Mouse (Mus musculus): ENCODE results near the gene Tuba1c. TPM values are rescaled to one million over a fixed set of nuclear protein-coding genes. Genes with fewer than 3 reads are reported as not detected.
A peak's percentile ranks its signal among the peaks of the same experiment; 100 is the strongest.

Gene Tuba1c
- total and polyA plus RNA-seq, 2 experiments from 2014 or later = 97.1 to 309 TPM

GRCm38 (mm10) chr15:99010896-99011295, 18.8 kb upstream of the Tuba1c start:
- ATAC-seq (ENCODE audit: insufficient read depth, low read depth) (peak; percentile 66; the same call in 1 of the 2 replicates), DNase-seq (ENCODE audit: low spot score) (peak; percentile 61)
- Histone ChIP-seq H3K9ac (replicated peaks; ENCODE audit: low read depth, low read length) (no peak overlapping the region), H3K4me2 (ENCODE audit: low read depth, low read length) (no peak overlapping the region), H3K27me3 (ENCODE audit: control insufficient read depth, insufficient read depth, low read length) (no peaks in the 10 kb centered on the region), H3K4me1 (ENCODE audit: control insufficient read depth, insufficient read depth) (peaks cover 10% of the 10 kb centered on the region; the same call in 1 of the 2 replicates), H3K4me3 (ENCODE audit: low read depth, low read length) (no peak overlapping the region), H3K27ac (ENCODE audit: low read depth) (peak overlapping the region; percentile 20; the same call in 1 of the 2 replicates), H3K9me3 (replicated peaks; ENCODE audit: control insufficient read depth, low read length) (no peaks in the 10 kb centered on the region), H3K36me3 (replicated peaks; ENCODE audit: control insufficient read depth, insufficient read depth, low read length) (no peaks in the 10 kb centered on the region)
- WGBS = 41% methylated on average over 2 of the region's 2 CpGs
- TF ChIP-seq CTCF (IDR thresholded peaks at IDR 0.05; ENCODE audit: low read depth) (no peak), EP300 (IDR thresholded peaks at IDR 0.05; ENCODE audit: low read depth) (0 out of 2 replicates have a peak, but pooled peaks have one; percentile 23)

DNA sequence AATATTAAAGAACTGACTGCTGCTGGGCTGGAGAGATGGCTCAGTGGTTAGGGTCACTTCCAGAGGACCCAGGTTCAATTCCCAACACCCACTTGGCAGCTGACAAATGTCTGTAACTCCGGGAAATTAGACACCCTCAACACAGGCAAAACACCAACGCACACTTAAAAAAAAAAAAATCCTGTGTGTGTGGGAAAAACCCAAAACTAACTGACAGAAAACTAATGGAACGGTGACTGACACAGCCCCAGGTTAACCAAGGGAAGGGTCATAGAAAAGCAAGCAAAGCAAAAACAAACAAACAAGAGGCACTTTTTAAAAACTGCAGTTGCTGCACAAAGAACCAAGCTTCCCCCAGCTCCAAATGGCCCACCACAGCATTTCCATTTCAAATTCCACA, 17.7 kb upstream of the Tuba1c start:
- TF ChIP-seq CTCF (IDR thresholded peaks at IDR 0.05; ENCODE audit: low read depth) (no peak), EP300 (IDR thresholded peaks at IDR 0.05; ENCODE audit: low read depth) (no peak)
- H3K27me3 ChIP-seq (ENCODE audit: control insufficient read depth, insufficient read depth, low read length) = no peaks in the 10 kb centered on the region
- 80% methylated on average over 3 of the region's 3 CpGs for WGBS

DNA sequence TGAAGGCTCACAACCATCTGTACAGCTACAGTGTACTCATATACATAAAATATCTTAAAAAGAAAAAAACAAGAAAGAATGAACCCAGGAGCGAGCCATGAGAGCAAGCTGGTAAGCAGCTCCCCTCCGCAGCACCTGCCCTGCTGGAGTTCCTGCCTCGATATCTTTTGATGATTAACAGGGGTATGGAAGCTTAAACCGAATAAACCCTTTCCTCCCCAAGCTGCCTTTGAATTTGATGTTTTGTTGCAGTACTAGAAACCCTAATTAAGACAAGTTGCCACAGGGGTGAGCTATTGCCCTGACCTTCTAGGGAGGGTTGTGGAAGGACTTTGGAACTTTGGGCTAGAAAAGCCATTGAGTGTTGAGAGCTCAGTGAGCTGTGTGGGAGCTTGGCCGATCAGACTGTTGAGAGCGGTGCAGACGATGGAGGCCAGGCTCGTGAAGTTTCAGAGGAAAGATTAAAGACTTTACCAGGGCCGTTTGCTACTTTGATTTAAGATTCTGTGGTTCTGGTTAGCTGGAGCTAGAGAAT, 15.1 kb upstream of the Tuba1c start:
- H3K4me2 ChIP-seq (ENCODE audit: low read depth, low read length) = no peak overlapping the region
- no peaks in the 10 kb centered on the region for H3K9me3 ChIP-seq (replicated peaks; ENCODE audit: control insufficient read depth, low read length)
- DNase-seq (ENCODE audit: low spot score) (no peak), ATAC-seq (ENCODE audit: insufficient read depth, low read depth) (no peak)
- H3K4me1 ChIP-seq (ENCODE audit: control insufficient read depth, insufficient read depth) = no peaks in the 10 kb centered on the region
- no peak overlapping the region for H3K9ac ChIP-seq (replicated peaks; ENCODE audit: low read depth, low read length)
- WGBS = 44% methylated on average over 9 of the region's 9 CpGs
- H3K27me3 ChIP-seq (ENCODE audit: control insufficient read depth, insufficient read depth, low read length) = no peaks in the 10 kb centered on the region
- TF ChIP-seq EP300 (IDR thresholded peaks at IDR 0.05; ENCODE audit: low read depth) = no peak
- TF ChIP-seq CTCF (IDR thresholded peaks at IDR 0.05; ENCODE audit: low read depth) = no peak
- H3K36me3 ChIP-seq (replicated peaks; ENCODE audit: control insufficient read depth, insufficient read depth, low read length) = no peaks in the 10 kb centered on the region
- H3K27ac ChIP-seq (ENCODE audit: low read depth) = no peak overlapping the region
- no peak overlapping the region for H3K4me3 ChIP-seq (ENCODE audit: low read depth, low read length)

More for the DNA sequence above, 17.7 kb upstream of the Tuba1c start:
- H3K9me3 ChIP-seq (replicated peaks; ENCODE audit: control insufficient read depth, low read length) = no peaks in the 10 kb centered on the region
- no peak overlapping the region for H3K4me2 ChIP-seq (ENCODE audit: low read depth, low read length)
- H3K4me1 ChIP-seq (ENCODE audit: control insufficient read depth, insufficient read depth) = peaks cover 10% of the 10 kb centered on the region; the same call in 1 of the 2 replicates
- no peak overlapping the region for H3K9ac ChIP-seq (replicated peaks; ENCODE audit: low read depth, low read length)
- H3K27ac ChIP-seq (ENCODE audit: low read depth) = no peak overlapping the region
- ATAC-seq (ENCODE audit: insufficient read depth, low read depth) = no peak
- H3K36me3 ChIP-seq (replicated peaks; ENCODE audit: control insufficient read depth, insufficient read depth, low read length) = no peaks in the 10 kb centered on the region
- H3K4me3 ChIP-seq (ENCODE audit: low read depth, low read length) = no peak overlapping the region
- no peak for DNase-seq (ENCODE audit: low spot score)

DNA sequence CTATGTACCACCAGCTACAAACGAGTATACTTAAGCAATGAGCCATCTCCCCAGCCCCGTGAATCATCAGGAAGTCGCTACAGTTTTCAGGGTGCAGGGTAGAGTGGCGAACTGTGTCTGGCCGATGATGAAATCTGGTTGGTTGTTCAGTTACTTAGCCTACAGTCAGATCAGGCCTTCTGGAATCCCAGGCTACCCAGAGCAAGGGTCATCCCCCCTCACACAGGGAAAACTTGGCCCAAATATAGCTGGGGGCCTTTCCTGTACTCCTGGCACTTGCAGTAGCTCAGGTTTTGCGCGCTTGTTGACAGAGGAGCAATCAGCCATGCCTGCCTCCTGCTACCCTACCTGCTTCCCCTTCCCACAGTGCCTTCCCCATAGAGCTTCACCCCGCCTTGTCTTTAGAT, 12.3 kb upstream of the Tuba1c start:
- WGBS = 75% methylated on average over 8 of the region's 8 CpGs
- no peak overlapping the region for H3K27ac ChIP-seq (ENCODE audit: low read depth)
- no peak overlapping the region for H3K4me2 ChIP-seq (ENCODE audit: low read depth, low read length)
- no peaks in the 10 kb centered on the region for H3K36me3 ChIP-seq (replicated peaks; ENCODE audit: control insufficient read depth, insufficient read depth, low read length)
- no peaks in the 10 kb centered on the region for H3K27me3 ChIP-seq (ENCODE audit: control insufficient read depth, insufficient read depth, low read length)
- H3K4me1 ChIP-seq (ENCODE audit: control insufficient read depth, insufficient read depth) = no peaks in the 10 kb centered on the region
- H3K9ac ChIP-seq (replicated peaks; ENCODE audit: low read depth, low read length) = no peak overlapping the region
- no peak for TF ChIP-seq CTCF (IDR thresholded peaks at IDR 0.05; ENCODE audit: low read depth)
- TF ChIP-seq EP300 (IDR thresholded peaks at IDR 0.05; ENCODE audit: low read depth) = no peak
- no peaks in the 10 kb centered on the region for H3K9me3 ChIP-seq (replicated peaks; ENCODE audit: control insufficient read depth, low read length)
- H3K4me3 ChIP-seq (ENCODE audit: low read depth, low read length) = no peak overlapping the region
- DNase-seq (ENCODE audit: low spot score) (no peak), ATAC-seq (ENCODE audit: insufficient read depth, low read depth) (no peak)

GRCm38 (mm10) chr15:99017986-99018385, 11.7 kb upstream of the Tuba1c start:
- H3K9me3 ChIP-seq (replicated peaks; ENCODE audit: control insufficient read depth, low read length) = no peaks in the 10 kb centered on the region
- 77% methylated on average over 9 of the region's 9 CpGs for WGBS
- ATAC-seq (ENCODE audit: insufficient read depth, low read depth) (no peak), DNase-seq (ENCODE audit: low spot score) (no peak)
- H3K9ac ChIP-seq (replicated peaks; ENCODE audit: low read depth, low read length) = no peak overlapping the region
- H3K27ac ChIP-seq (ENCODE audit: low read depth) = no peak overlapping the region
- H3K36me3 ChIP-seq (replicated peaks; ENCODE audit: control insufficient read depth, insufficient read depth, low read length) = no peaks in the 10 kb centered on the region
- H3K27me3 ChIP-seq (ENCODE audit: control insufficient read depth, insufficient read depth, low read length) = no peaks in the 10 kb centered on the region
- TF ChIP-seq EP300 (IDR thresholded peaks at IDR 0.05; ENCODE audit: low read depth) = no peak
- no peak for TF ChIP-seq CTCF (IDR thresholded peaks at IDR 0.05; ENCODE audit: low read depth)
- no peak overlapping the region for H3K4me2 ChIP-seq (ENCODE audit: low read depth, low read length)
- H3K4me3 ChIP-seq (ENCODE audit: low read depth, low read length) = no peak overlapping the region
- no peaks in the 10 kb centered on the region for H3K4me1 ChIP-seq (ENCODE audit: control insufficient read depth, insufficient read depth)

GRCm38 (mm10) chr15:99018630-99019029, 11.1 kb upstream of the Tuba1c start:
- Histone ChIP-seq H3K27me3 (ENCODE audit: control insufficient read depth, insufficient read depth, low read length) (no peaks in the 10 kb centered on the region), H3K4me2 (ENCODE audit: low read depth, low read length) (no peak overlapping the region), H3K4me1 (ENCODE audit: control insufficient read depth, insufficient read depth) (no peaks in the 10 kb centered on the region), H3K4me3 (ENCODE audit: low read depth, low read length) (no peak overlapping the region), H3K9ac (replicated peaks; ENCODE audit: low read depth, low read length) (no peak overlapping the region), H3K9me3 (replicated peaks; ENCODE audit: control insufficient read depth, low read length) (no peaks in the 10 kb centered on the region), H3K36me3 (replicated peaks; ENCODE audit: control insufficient read depth, insufficient read depth, low read length) (no peaks in the 10 kb centered on the region), H3K27ac (ENCODE audit: low read depth) (no peak overlapping the region)
- no peak for DNase-seq (ENCODE audit: low spot score)
- 81% methylated on average over 4 of the region's 4 CpGs for WGBS
- ATAC-seq (ENCODE audit: insufficient read depth, low read depth) = no peak
- TF ChIP-seq EP300 (IDR thresholded peaks at IDR 0.05; ENCODE audit: low read depth) = no peak
- TF ChIP-seq CTCF (IDR thresholded peaks at IDR 0.05; ENCODE audit: low read depth) = no peak

Data from heart, postnatal 0 days (tissue).